Mouse (Mus musculus): ENCODE measurements around the gene 4930467E23Rik. TPM values are rescaled to one million over a fixed set of nuclear protein-coding genes. Genes with fewer than 3 reads are reported as not detected.
A peak's percentile ranks its signal among the peaks of the same experiment; 100 is the strongest.
"Not testable (repeated sequence)": the region's sequence is repeated elsewhere in the genome, so short reads cannot be mapped to it uniquely, and the experiment has no call there.

4930467E23Rik gene
- total and polyA plus RNA-seq, 2 experiments from 2014 or later: not detected

GRCm38 (mm10) chr8:19698722-19699121, 30.7 kb upstream of the 4930467E23Rik start:
- ATAC-seq (ENCODE audit: insufficient read depth, low read depth); H3K4me1 ChIP-seq (ENCODE audit: control insufficient read depth, insufficient read depth); H3K27ac ChIP-seq (ENCODE audit: low read depth); H3K36me3 ChIP-seq (replicated peaks; ENCODE audit: control insufficient read depth, insufficient read depth, low read length); H3K9me3 ChIP-seq (replicated peaks; ENCODE audit: control insufficient read depth, low read length); H3K4me3 ChIP-seq (ENCODE audit: low read depth, low read length); DNase-seq (ENCODE audit: low spot score); H3K27me3 ChIP-seq (ENCODE audit: control insufficient read depth, insufficient read depth, low read length); H3K9ac ChIP-seq (replicated peaks; ENCODE audit: low read depth, low read length); H3K4me2 ChIP-seq (ENCODE audit: low read depth, low read length): not testable (repeated sequence)
- WGBS: 70% methylated on average over 4 of the region's 4 CpGs

GRCm38 (mm10) chr8:19701326-19701725, 28.1 kb upstream of the 4930467E23Rik start:
- not testable (repeated sequence) for H3K27me3 ChIP-seq (ENCODE audit: control insufficient read depth, insufficient read depth, low read length); H3K36me3 ChIP-seq (replicated peaks; ENCODE audit: control insufficient read depth, insufficient read depth, low read length); H3K9ac ChIP-seq (replicated peaks; ENCODE audit: low read depth, low read length); H3K4me2 ChIP-seq (ENCODE audit: low read depth, low read length); H3K27ac ChIP-seq (ENCODE audit: low read depth); DNase-seq (ENCODE audit: low spot score); H3K9me3 ChIP-seq (replicated peaks; ENCODE audit: control insufficient read depth, low read length); H3K4me3 ChIP-seq (ENCODE audit: low read depth, low read length); ATAC-seq (ENCODE audit: insufficient read depth, low read depth); H3K4me1 ChIP-seq (ENCODE audit: control insufficient read depth, insufficient read depth)
- WGBS: 82% methylated on average over 2 of the region's 2 CpGs

- not testable (repeated sequence) for H3K4me1 ChIP-seq (ENCODE audit: control insufficient read depth, insufficient read depth); H3K9ac ChIP-seq (replicated peaks; ENCODE audit: low read depth, low read length); H3K4me2 ChIP-seq (ENCODE audit: low read depth, low read length); DNase-seq (ENCODE audit: low spot score); H3K36me3 ChIP-seq (replicated peaks; ENCODE audit: control insufficient read depth, insufficient read depth, low read length); H3K27ac ChIP-seq (ENCODE audit: low read depth); H3K4me3 ChIP-seq (ENCODE audit: low read depth, low read length); H3K9me3 ChIP-seq (replicated peaks; ENCODE audit: control insufficient read depth, low read length); ATAC-seq (ENCODE audit: insufficient read depth, low read depth); H3K27me3 ChIP-seq (ENCODE audit: control insufficient read depth, insufficient read depth, low read length)
- WGBS: 47% methylated on average over 1 of the region's 2 CpGs
These were observed 27.1 kb upstream of the 4930467E23Rik start for GRCm38 (mm10) chr8:19702276-19702675.

- DNase-seq (ENCODE audit: low spot score): peak; percentile 70
- H3K4me2 ChIP-seq (ENCODE audit: low read depth, low read length); H3K36me3 ChIP-seq (replicated peaks; ENCODE audit: control insufficient read depth, insufficient read depth, low read length); H3K4me1 ChIP-seq (ENCODE audit: control insufficient read depth, insufficient read depth); H3K27me3 ChIP-seq (ENCODE audit: control insufficient read depth, insufficient read depth, low read length); H3K4me3 ChIP-seq (ENCODE audit: low read depth, low read length); H3K9ac ChIP-seq (replicated peaks; ENCODE audit: low read depth, low read length); H3K9me3 ChIP-seq (replicated peaks; ENCODE audit: control insufficient read depth, low read length); H3K27ac ChIP-seq (ENCODE audit: low read depth): not testable (repeated sequence)
- peak; percentile 51 for TF ChIP-seq CTCF (IDR thresholded peaks at IDR 0.05; ENCODE audit: low read depth)
- ATAC-seq (ENCODE audit: insufficient read depth, low read depth): peak; percentile 63
- WGBS: 31% methylated on average over 13 of the region's 13 CpGs
These were observed 26.2 kb upstream of the 4930467E23Rik start for GRCm38 (mm10) chr8:19702972-19703709.

GRCm38 (mm10) chr8:19703906-19704305, 25.5 kb upstream of the 4930467E23Rik start:
- not testable (repeated sequence) for DNase-seq (ENCODE audit: low spot score); H3K27me3 ChIP-seq (ENCODE audit: control insufficient read depth, insufficient read depth, low read length); H3K4me2 ChIP-seq (ENCODE audit: low read depth, low read length); H3K4me1 ChIP-seq (ENCODE audit: control insufficient read depth, insufficient read depth); H3K36me3 ChIP-seq (replicated peaks; ENCODE audit: control insufficient read depth, insufficient read depth, low read length); ATAC-seq (ENCODE audit: insufficient read depth, low read depth); H3K9ac ChIP-seq (replicated peaks; ENCODE audit: low read depth, low read length); H3K27ac ChIP-seq (ENCODE audit: low read depth); H3K4me3 ChIP-seq (ENCODE audit: low read depth, low read length); H3K9me3 ChIP-seq (replicated peaks; ENCODE audit: control insufficient read depth, low read length)

- H3K27me3 ChIP-seq (ENCODE audit: control insufficient read depth, insufficient read depth, low read length); H3K36me3 ChIP-seq (replicated peaks; ENCODE audit: control insufficient read depth, insufficient read depth, low read length); H3K27ac ChIP-seq (ENCODE audit: low read depth); DNase-seq (ENCODE audit: low spot score); ATAC-seq (ENCODE audit: insufficient read depth, low read depth); H3K4me1 ChIP-seq (ENCODE audit: control insufficient read depth, insufficient read depth); H3K9me3 ChIP-seq (replicated peaks; ENCODE audit: control insufficient read depth, low read length); H3K9ac ChIP-seq (replicated peaks; ENCODE audit: low read depth, low read length); H3K4me2 ChIP-seq (ENCODE audit: low read depth, low read length); H3K4me3 ChIP-seq (ENCODE audit: low read depth, low read length): not testable (repeated sequence)
- no CpG with 5 or more reads among the region's 4 CpGs for whole genome bisulfite sequencing
These were observed 24.7 kb upstream of the 4930467E23Rik start for GRCm38 (mm10) chr8:19704441-19705215.

- not testable (repeated sequence) for H3K4me2 ChIP-seq (ENCODE audit: low read depth, low read length); ATAC-seq (ENCODE audit: insufficient read depth, low read depth); H3K4me1 ChIP-seq (ENCODE audit: control insufficient read depth, insufficient read depth); DNase-seq (ENCODE audit: low spot score); H3K36me3 ChIP-seq (replicated peaks; ENCODE audit: control insufficient read depth, insufficient read depth, low read length); H3K9ac ChIP-seq (replicated peaks; ENCODE audit: low read depth, low read length); H3K4me3 ChIP-seq (ENCODE audit: low read depth, low read length); H3K27me3 ChIP-seq (ENCODE audit: control insufficient read depth, insufficient read depth, low read length); H3K9me3 ChIP-seq (replicated peaks; ENCODE audit: control insufficient read depth, low read length); H3K27ac ChIP-seq (ENCODE audit: low read depth)
- WGBS: 77% methylated on average over 9 of the region's 9 CpGs
These were observed 24.2 kb upstream of the 4930467E23Rik start for GRCm38 (mm10) chr8:19705216-19705600.

- ATAC-seq (ENCODE audit: insufficient read depth, low read depth); H3K9ac ChIP-seq (replicated peaks; ENCODE audit: low read depth, low read length); H3K4me1 ChIP-seq (ENCODE audit: control insufficient read depth, insufficient read depth); H3K27me3 ChIP-seq (ENCODE audit: control insufficient read depth, insufficient read depth, low read length); H3K9me3 ChIP-seq (replicated peaks; ENCODE audit: control insufficient read depth, low read length); DNase-seq (ENCODE audit: low spot score); H3K4me3 ChIP-seq (ENCODE audit: low read depth, low read length); H3K27ac ChIP-seq (ENCODE audit: low read depth); H3K4me2 ChIP-seq (ENCODE audit: low read depth, low read length); H3K36me3 ChIP-seq (replicated peaks; ENCODE audit: control insufficient read depth, insufficient read depth, low read length): not testable (repeated sequence)
- WGBS: 71% methylated on average over 4 of the region's 4 CpGs
These were observed 23.2 kb upstream of the 4930467E23Rik start for GRCm38 (mm10) chr8:19706101-19706725.
